Mouse (Mus musculus) heart, embryonic 11.5 days (tissue): ENCODE measurements around the gene Maneal. TPM values are rescaled to one million over a fixed set of nuclear protein-coding genes. Genes with fewer than 3 reads are reported as not detected.

ENCODE experiments used
- ATAC-seq: fragments of 200-750 bp; cut with Nextera tagmentation; replicated peaks from 2 replicates; pipeline ENCODE4 v1.8.0; 2017; ENCODE audit warnings: moderate library complexity; ENCODE audit not compliant: insufficient number of reproducible peaks, low FRiP score, low TSS enrichment
- H3K27ac ChIP-seq: fragments of 300-500 bp; sonication (generic); 2 replicates; pipeline ENCODE4 v1.5.1; 2014; ENCODE audit warnings: mild to moderate bottlenecking, low read depth, low read length
- H3K27me3 ChIP-seq: fragments of 300-500 bp; sonication (generic); 2 replicates; pipeline ENCODE4 v1.6.1; 2014; ENCODE audit warnings: mild to moderate bottlenecking, low read length, mixed read lengths; ENCODE audit not compliant: control insufficient read depth, insufficient read depth
- H3K36me3 ChIP-seq: fragments of 300-500 bp; sonication (generic); 2 replicates; pipeline ENCODE4 v1.6.1; 2014; ENCODE audit warnings: mild to moderate bottlenecking, low read length, moderate library complexity, mixed read lengths; ENCODE audit not compliant: control insufficient read depth, insufficient read depth
- H3K4me1 ChIP-seq: fragments of 300-500 bp; sonication (generic); 2 replicates; pipeline ENCODE4 v1.6.1; 2014; ENCODE audit warnings: low read length; ENCODE audit not compliant: control insufficient read depth, insufficient read depth
- H3K4me2 ChIP-seq: fragments of 300-500 bp; sonication (generic); 2 replicates; pipeline ENCODE4 v1.6.1; 2014; ENCODE audit warnings: mild to moderate bottlenecking, moderate library complexity
- H3K4me3 ChIP-seq: fragments of 300-500 bp; sonication (generic); 2 replicates; pipeline ENCODE4 v1.5.1; 2014; ENCODE audit warnings: low read depth, low read length
- H3K9ac ChIP-seq: fragments of 300-500 bp; sonication (generic); 2 replicates; pipeline ENCODE4 v1.6.1; 2014; ENCODE audit warnings: mild to moderate bottlenecking, low read depth, low read length, moderate library complexity
- H3K9me3 ChIP-seq: fragments of 300-500 bp; sonication (generic); replicated peaks from 2 replicates; pipeline ENCODE4 v1.6.1; 2016; ENCODE audit warnings: low read length; ENCODE audit not compliant: control insufficient read depth
- WGBS: fragments of 180-500 bp; shearing (Covaris S2); extraction: QIAGEN DNeasy Blood & Tissue Kit; methylation state at CpG from one replicate; pipeline ENCODE4 v1.1.7; 2014; ENCODE audit not compliant: insufficient replicate concordance; 5-methylcytosine and 5-hydroxymethylcytosine counted together
- polyA plus RNA-seq: library from polyadenylated mRNA; unstranded; fragments of >200 nt; fragmentation: Nextera tagmentation; extraction: Ambion mirVana; gene quantifications from 2 replicates; pipeline ENCODE4 v1.2.1, GENCODE M21; 2014

Gene Maneal
- 0.13 and 0.21 TPM in 2 replicates for polyA plus RNA-seq

DNA sequence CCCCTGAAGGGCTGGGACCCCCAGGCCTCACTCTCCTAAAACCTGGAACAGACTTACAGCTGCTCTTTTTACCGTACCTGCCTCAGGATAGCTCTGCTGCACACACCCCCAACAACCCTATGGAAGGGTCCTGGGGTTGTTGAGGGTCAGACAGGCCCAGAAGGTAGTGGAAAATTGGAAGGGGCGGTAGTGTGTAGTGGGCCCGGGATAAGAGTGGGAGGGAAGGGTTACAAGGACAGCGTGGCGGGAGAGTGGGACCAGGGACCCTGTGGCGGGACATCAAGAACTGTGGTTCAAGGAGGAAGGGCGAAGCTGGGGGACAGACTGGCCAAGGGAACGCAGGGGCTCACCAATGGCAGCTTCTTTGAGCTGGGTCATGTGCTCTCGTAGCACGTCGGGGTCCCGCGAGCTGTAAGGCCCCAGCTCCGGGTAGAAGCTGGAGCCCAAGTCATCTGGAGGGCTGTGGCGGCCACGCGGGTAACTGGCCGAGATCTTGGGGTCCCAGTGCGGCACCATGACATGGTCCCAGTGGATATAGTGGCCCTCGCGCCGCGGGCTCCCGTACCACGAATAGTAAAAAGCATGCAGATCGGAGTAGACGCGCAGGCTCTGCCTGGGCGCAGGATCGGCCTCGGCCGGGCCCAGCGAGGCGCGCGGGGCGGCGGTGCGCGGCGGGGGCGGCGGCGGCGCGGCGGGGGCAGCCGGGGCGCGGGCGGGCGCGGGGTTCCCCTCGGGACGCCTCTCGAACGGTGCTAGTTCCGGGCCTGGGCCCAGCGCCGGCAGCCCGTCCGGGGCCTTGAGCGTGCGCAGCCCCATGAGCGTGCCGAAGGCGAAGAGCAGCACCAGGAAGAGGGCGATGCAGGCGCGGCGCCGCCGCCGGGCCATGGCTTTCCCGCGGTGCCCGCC is at the start of gene Maneal:
Maneal (minus strand) TSS at position 889 of the 906 bp plus-strand sequence.
- 5% methylated on average over 41 of the region's 77 CpGs for WGBS
- peaks cover 33% of the 10 kb centered on the region for H3K27me3 ChIP-seq
- peak; percentile 23; the same call in 1 of the 2 replicates for ATAC-seq

DNA sequence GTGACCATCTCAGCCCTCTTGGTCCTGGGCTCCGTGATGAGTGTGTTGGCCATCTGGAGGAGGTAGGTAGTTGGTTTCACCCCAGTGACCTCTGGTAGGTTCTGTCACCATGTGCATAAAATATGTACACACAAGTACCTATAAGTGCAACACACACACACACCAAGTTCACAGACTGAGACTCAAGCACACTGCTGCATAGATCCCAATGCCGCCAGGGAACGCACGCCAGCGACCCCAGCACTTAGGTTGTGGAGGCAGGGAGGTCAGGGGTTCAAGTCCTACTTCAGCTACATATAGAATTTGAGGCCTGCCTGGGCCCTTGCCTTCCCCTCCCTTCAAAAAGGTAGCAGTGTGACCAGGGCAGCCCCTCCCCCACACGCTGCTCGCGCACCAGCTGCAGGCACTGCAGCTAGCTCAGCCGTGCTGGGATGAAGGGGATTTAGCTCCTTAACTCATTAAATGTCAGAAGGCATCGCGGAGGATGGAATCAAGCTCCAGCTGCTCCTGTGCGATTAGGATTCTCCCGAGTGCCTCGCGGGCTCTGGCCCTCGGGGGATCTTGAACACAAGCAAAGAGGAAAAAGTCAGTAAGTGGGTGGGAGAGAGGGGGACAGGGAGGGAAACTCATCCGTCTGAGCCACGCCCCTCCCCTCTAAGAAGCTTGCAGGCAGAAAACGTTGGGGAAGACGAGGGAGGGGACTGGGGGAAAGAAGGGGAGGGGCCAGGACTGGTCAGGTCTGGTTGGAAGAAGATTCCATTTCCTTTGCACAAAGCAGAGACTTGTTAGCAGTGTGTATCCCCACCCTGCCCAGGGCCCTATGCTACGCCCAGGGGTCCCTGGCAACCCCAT is 44.2 kb upstream of the Maneal start:
- no peak overlapping the region for H3K27ac ChIP-seq
- H3K4me3 ChIP-seq: peak overlapping the region; percentile 23; the same call in 1 of the 2 replicates
- peaks cover 10% of the 10 kb centered on the region for H3K27me3 ChIP-seq
- ATAC-seq: 0 out of 2 replicates have a peak, but pooled peaks have one; percentile 39
- 0 out of 2 replicates have a peak overlapping the region, but pooled peaks have one; percentile 39 for H3K9ac ChIP-seq
- H3K36me3 ChIP-seq: no peaks in the 10 kb centered on the region
- H3K4me1 ChIP-seq: no peaks in the 10 kb centered on the region
- 9% methylated on average over 21 of the region's 21 CpGs for WGBS
- H3K4me2 ChIP-seq: peak overlapping the region; percentile 60
- H3K9me3 ChIP-seq: no peaks in the 10 kb centered on the region

More for the DNA sequence above, at the start of gene Maneal:
- Histone ChIP-seq H3K4me3 (peak within 1 kb of the TSS; percentile 46), H3K27ac (no peak within 1 kb of the TSS), H3K4me2 (peak within 1 kb of the TSS; percentile 91), H3K9me3 (no peaks in the 10 kb centered on the region), H3K4me1 (peaks cover 2% of the 10 kb centered on the region; the same call in 1 of the 2 replicates), H3K9ac (peak within 1 kb of the TSS; percentile 39; the same call in 1 of the 2 replicates), H3K36me3 (no peaks in the 10 kb centered on the region)

DNA sequence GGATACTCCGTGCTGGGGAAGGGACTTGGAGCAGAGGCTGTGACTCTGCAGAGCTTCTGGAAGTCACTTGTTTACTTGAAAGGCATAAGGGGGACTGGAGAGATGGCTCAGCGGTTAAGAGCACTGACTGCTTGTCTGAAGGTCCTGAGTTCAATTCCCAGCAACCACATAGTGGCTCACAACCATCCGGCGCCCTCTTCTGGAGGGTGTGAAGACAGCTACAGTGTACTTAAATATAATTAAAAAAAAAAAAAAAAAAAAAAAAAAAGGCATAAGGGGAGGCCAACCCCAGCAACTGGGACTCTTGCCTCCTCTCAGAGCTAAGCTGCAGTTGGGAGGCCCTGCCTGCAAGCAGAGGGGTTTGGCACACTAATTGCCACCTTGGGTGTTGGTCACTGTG is 43.4 kb upstream of the Maneal start:
- no peak for ATAC-seq
- Histone ChIP-seq H3K4me3 (no peak overlapping the region), H3K4me1 (no peaks in the 10 kb centered on the region), H3K9me3 (no peaks in the 10 kb centered on the region), H3K9ac (no peak overlapping the region), H3K36me3 (no peaks in the 10 kb centered on the region), H3K4me2 (no peak overlapping the region), H3K27me3 (peaks cover 10% of the 10 kb centered on the region), H3K27ac (no peak overlapping the region)
- 52% methylated on average over 4 of the region's 4 CpGs for WGBS

DNA sequence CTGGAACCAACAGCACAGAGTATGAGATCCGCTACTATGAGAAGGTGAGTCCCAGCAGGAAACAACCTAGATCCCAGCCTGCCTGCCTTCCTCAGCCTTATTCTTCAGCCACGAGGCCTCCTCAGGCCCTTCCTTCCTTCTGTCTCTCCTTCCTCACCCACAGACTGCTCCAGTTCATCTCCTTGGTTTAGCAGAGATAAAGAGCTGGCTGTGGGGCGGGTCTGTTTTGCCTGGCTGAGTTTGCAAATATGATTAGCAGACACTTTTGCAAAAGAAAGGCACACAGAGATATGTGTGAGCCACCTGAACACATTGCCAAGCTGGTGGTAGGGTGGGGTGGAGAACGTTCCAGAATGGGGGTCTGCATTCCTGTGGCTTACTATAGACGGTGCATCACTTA is 37.9 kb upstream of the Maneal start:
- Histone ChIP-seq H3K27me3 (peaks cover 43% of the 10 kb centered on the region), H3K4me2 (no peak overlapping the region; the same call in 1 of the 2 replicates), H3K27ac (no peak overlapping the region), H3K9ac (no peak overlapping the region), H3K4me3 (no peak overlapping the region), H3K36me3 (no peaks in the 10 kb centered on the region), H3K4me1 (peaks cover 2% of the 10 kb centered on the region; the same call in 1 of the 2 replicates), H3K9me3 (no peaks in the 10 kb centered on the region)
- no peak for ATAC-seq
- WGBS: 42% methylated on average over 5 of the region's 5 CpGs

DNA sequence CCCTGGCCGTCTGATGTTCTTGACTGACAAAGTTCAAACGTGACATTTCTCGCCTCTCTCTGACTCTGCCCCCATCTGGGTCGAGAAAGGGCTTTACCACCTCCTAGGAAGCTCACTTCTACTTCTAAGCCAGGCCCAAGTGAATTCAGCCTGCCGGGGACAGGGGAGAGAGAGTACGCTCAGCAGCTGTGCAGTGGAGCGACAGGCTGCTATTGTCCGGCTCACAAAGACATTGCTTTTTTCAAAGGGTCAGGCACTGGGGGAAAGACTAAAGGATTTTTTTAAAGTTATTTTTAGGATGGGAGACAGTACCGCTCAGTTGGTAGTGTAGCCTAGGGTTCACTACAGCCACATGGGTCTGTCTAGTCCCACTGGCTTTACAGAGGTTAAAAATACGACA is 36.5 kb upstream of the Maneal start:
- Histone ChIP-seq H3K4me2 (no peak overlapping the region), H3K4me1 (peaks cover 7% of the 10 kb centered on the region; the same call in 1 of the 2 replicates), H3K36me3 (no peaks in the 10 kb centered on the region), H3K9me3 (no peaks in the 10 kb centered on the region), H3K9ac (no peak overlapping the region), H3K27ac (no peak overlapping the region), H3K27me3 (peaks cover 57% of the 10 kb centered on the region), H3K4me3 (no peak overlapping the region)
- 58% methylated on average over 10 of the region's 10 CpGs for WGBS
- ATAC-seq: no peak

DNA sequence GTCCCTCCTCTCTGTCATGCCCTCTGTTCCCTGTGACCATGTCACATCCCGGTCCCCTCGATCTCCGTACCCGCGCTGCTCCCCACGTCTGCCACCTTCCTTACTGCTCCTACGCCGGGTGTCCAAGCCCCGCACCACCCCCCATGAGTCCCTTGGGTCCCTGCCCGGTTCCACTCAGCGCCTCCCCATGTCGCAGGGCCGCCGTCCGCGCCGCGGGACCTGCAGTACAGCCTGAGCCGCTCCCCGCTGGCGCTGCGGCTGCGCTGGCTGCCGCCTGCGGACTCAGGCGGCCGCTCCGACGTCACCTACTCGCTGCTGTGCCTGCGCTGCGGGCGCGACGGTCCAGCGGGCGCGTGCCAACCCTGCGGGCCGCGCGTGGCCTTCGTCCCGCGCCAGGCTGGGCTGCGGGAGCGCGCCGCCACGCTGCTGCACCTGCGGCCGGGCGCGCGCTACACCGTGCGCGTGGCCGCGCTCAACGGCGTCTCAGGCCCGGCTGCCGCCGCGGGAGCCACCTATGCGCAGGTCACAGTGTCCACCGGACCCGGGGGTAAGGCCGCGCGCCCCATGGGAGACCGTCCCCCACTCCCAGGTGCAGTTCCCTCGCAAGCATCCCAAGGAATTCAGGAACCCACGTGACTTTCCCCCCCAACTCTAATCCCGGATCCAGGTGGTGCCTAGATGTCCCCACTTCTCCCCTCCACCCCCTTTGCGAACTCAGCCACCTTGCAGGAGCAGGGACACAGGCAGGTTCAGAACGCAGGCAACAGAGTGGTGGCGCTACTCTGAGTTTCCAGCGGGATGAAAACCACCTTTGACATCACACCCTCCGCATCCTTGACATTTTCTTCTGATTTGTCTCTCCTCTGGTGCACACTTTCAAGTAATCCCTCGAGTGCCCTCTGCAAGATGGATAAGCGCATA is 32.8 kb upstream of the Maneal start:
- H3K4me1 ChIP-seq: peaks cover 7% of the 10 kb centered on the region; the same call in 1 of the 2 replicates
- H3K4me3 ChIP-seq: peak overlapping the region; percentile 48
- H3K4me2 ChIP-seq: peak overlapping the region; percentile 87
- H3K36me3 ChIP-seq: no peaks in the 10 kb centered on the region
- no peaks in the 10 kb centered on the region for H3K9me3 ChIP-seq
- peaks cover 76% of the 10 kb centered on the region for H3K27me3 ChIP-seq
- 2% methylated on average over 83 of the region's 83 CpGs for WGBS
- ATAC-seq: no peak
- no peak overlapping the region for H3K9ac ChIP-seq
- no peak overlapping the region for H3K27ac ChIP-seq

DNA sequence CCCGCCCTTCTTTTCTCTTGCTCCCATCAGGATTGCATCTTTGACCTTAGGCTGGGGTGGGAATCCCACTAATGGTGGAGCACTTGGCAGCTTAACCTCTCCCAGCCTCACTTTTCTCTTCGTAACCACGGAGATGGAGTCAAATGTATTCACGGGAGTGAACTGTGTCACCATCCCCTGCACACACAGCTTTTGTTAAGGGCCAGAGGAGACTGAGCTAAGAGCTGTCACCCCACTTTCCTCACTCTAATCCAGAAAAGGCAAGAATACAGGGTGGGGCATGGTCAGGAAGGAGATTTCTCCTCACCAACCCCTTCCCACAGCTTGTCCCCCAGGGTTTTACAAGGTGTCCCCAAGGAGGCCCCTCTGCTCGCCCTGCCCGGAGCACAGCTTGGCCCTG is 31.8 kb upstream of the Maneal start:
- H3K36me3 ChIP-seq: no peaks in the 10 kb centered on the region
- peaks cover 70% of the 10 kb centered on the region for H3K27me3 ChIP-seq
- H3K9ac ChIP-seq: no peak overlapping the region
- no peak overlapping the region for H3K27ac ChIP-seq
- ATAC-seq: no peak
- H3K9me3 ChIP-seq: no peaks in the 10 kb centered on the region
- H3K4me1 ChIP-seq: peaks cover 7% of the 10 kb centered on the region; the same call in 1 of the 2 replicates
- 39% methylated on average over 6 of the region's 6 CpGs for WGBS
- H3K4me3 ChIP-seq: no peak overlapping the region
- no peak overlapping the region for H3K4me2 ChIP-seq
